Mouse (Mus musculus) liver, embryonic 14.5 days (tissue): Measurements from ENCODE around the gene Btbd10. TPM values are rescaled to one million over a fixed set of nuclear protein-coding genes. Genes with fewer than 3 reads are reported as not detected.

Source experiments
- ATAC-seq: fragments of 200-750 bp; cut with Nextera tagmentation; 2 replicates; pipeline ENCODE4 v1.8.0; 2017; ENCODE audit warnings: moderate number of reproducible peaks, mild to moderate bottlenecking, moderate library complexity; ENCODE audit not compliant: insufficient read depth
- DNase-seq, 3 experiments: peaks; one replicate each; pipeline ENCODE4 v3.0.0-alpha.2; 2012 to 2013; ENCODE audit warnings: low read depth in 3 of 3, low spot score in 3 of 3
- H3K27ac ChIP-seq: fragments of 300-500 bp; sonication (generic); 2 replicates; pipeline ENCODE4 v1.5.1; 2014; ENCODE audit warnings: moderate library complexity, mild to moderate bottlenecking, control low read depth, inconsistent platforms
- H3K27me3 ChIP-seq: fragments of 300-500 bp; sonication (generic); 2 replicates; pipeline ENCODE4 v1.6.1; 2014; ENCODE audit warnings: mild to moderate bottlenecking, low read length, moderate library complexity; ENCODE audit not compliant: control insufficient read depth, insufficient read depth
- H3K36me3 ChIP-seq: fragments of 300-500 bp; sonication (generic); replicated peaks from 2 replicates; pipeline ENCODE4 v1.6.1; 2014; ENCODE audit warnings: low read depth; ENCODE audit not compliant: control insufficient read depth, insufficient read depth
- H3K4me1 ChIP-seq, 2 experiments: fragments of 200-500 bp in 1 of 2; fragments of 300-500 bp in 1 of 2; sonication (generic) in 1 of 2; replicated peaks; 2 replicates each; pipeline ENCODE4 v1.6.1; 2012 to 2014; ENCODE audit warnings: antibody characterized with exemption in 1 of 2, inconsistent platforms in 1 of 2, low read length in 1 of 2; ENCODE audit not compliant: control insufficient read depth in 2 of 2, insufficient read depth in 2 of 2
- H3K4me2 ChIP-seq: fragments of 300-500 bp; sonication (generic); 2 replicates; pipeline ENCODE4 v1.6.1; 2014; ENCODE audit warnings: low read depth, mild to moderate bottlenecking, control low read depth, moderate library complexity
- H3K4me3 ChIP-seq, 2 experiments: fragments of 200-500 bp in 1 of 2; fragments of 300-500 bp in 1 of 2; sonication (generic) in 1 of 2; 2 replicates each; pipeline ENCODE4 v1.5.1; 2012 to 2014; ENCODE audit warnings: low read depth in 2 of 2, low read length in 2 of 2, mild to moderate bottlenecking in 2 of 2, control low read depth in 1 of 2, inconsistent platforms in 1 of 2, moderate library complexity in 1 of 2; ENCODE audit not compliant: insufficient read depth in 1 of 2
- H3K9ac ChIP-seq: fragments of 300-500 bp; sonication (generic); replicated peaks from 2 replicates; pipeline ENCODE4 v1.6.1; 2014; ENCODE audit warnings: mild to moderate bottlenecking, control low read depth, moderate library complexity
- H3K9me3 ChIP-seq: fragments of 300-500 bp; sonication (generic); 2 replicates; pipeline ENCODE4 v1.6.1; 2016; ENCODE audit warnings: low read length, mixed read lengths; ENCODE audit not compliant: control insufficient read depth
- CTCF ChIP-seq: IDR thresholded peaks from 2 replicates; pipeline ENCODE4 v1.5.1; 2016; ENCODE audit warnings: antibody characterized with exemption, low read depth, control low read depth
- EP300 ChIP-seq: IDR thresholded peaks from 2 replicates; pipeline ENCODE4 v1.6.1; 2016; ENCODE audit warnings: antibody characterized with exemption, low read depth
- WGBS: fragments of 180-500 bp; shearing (Covaris S2); extraction: QIAGEN DNeasy Blood & Tissue Kit; methylation state at CpG from one replicate; pipeline ENCODE4 v1.1.7; 2014; ENCODE audit not compliant: insufficient replicate concordance; 5-methylcytosine and 5-hydroxymethylcytosine counted together
- polyA plus RNA-seq, 2 experiments: library from polyadenylated mRNA; depleted of rRNA in 1 of 2; stranded (reverse) in 1 of 2; unstranded in 1 of 2; fragments of >200 nt; fragmentation: Nextera tagmentation in 1 of 2; extraction: Ambion mirVana in 1 of 2; gene quantifications; 2 replicates each; pipeline versions ENCODE4 v1.2.1 to v1.2.3; 2012 to 2014

Gene Btbd10
- polyA plus RNA-seq, 2 experiments, result 5.1 to 8.1 TPM

GRCm38 (mm10) chr7:113396661-113397060 lies 27.5 kb upstream of the Btbd10 start:
- Histone ChIP-seq H3K27me3 (no peaks in the 10 kb centered on the region), H3K9ac (no peak overlapping the region), H3K4me1 (peaks cover 0 to 4% of the 10 kb centered on the region in 2 experiments; a peak in 2 of 4 replicates), H3K36me3 (no peaks in the 10 kb centered on the region), H3K27ac (no peak overlapping the region), H3K4me2 (no peak overlapping the region), H3K4me3 (no peak overlapping the region), H3K9me3 (no peaks in the 10 kb centered on the region)
- DNase-seq (no peak), ATAC-seq (no peak)
- WGBS, result 59% methylated on average over 4 of the region's 4 CpGs
- no peak for TF ChIP-seq CTCF
- no peak for TF ChIP-seq EP300

- no peaks in the 10 kb centered on the region for H3K36me3 ChIP-seq
- H3K9me3 ChIP-seq, result no peaks in the 10 kb centered on the region
- no peak overlapping the region for H3K9ac ChIP-seq
- no peak for DNase-seq
- TF ChIP-seq EP300 (no peak), CTCF (no peak)
- WGBS, result 53% methylated on average over 2 of the region's 2 CpGs
- no peaks in the 10 kb centered on the region for H3K27me3 ChIP-seq
- H3K4me3 ChIP-seq, result no peak overlapping the region
- no peak overlapping the region for H3K27ac ChIP-seq
- no peak overlapping the region for H3K4me2 ChIP-seq
- peaks cover 0 to 4% of the 10 kb centered on the region in 2 experiments; a peak in 2 of 4 replicates for H3K4me1 ChIP-seq
- peak; percentile 43; the same call in 1 of the 2 replicates for ATAC-seq
Observed at GRCm38 (mm10) chr7:113391619-113392018, 22.4 kb upstream of the Btbd10 start.

- peaks cover 0 to 4% of the 10 kb centered on the region in 2 experiments; a peak in 2 of 4 replicates for H3K4me1 ChIP-seq
- H3K9me3 ChIP-seq, result no peaks in the 10 kb centered on the region
- WGBS, result 62% methylated on average over 2 of the region's 2 CpGs
- H3K27me3 ChIP-seq, result no peaks in the 10 kb centered on the region
- DNase-seq (no peak), ATAC-seq (no peak)
- TF ChIP-seq EP300, result no peak
- TF ChIP-seq CTCF, result no peak
- no peak within 1 kb of the TSS for H3K4me2 ChIP-seq
- H3K27ac ChIP-seq, result no peak within 1 kb of the TSS
- no peak within 1 kb of the TSS for H3K4me3 ChIP-seq
- no peak within 1 kb of the TSS for H3K9ac ChIP-seq
- H3K36me3 ChIP-seq, result no peaks in the 10 kb centered on the region
Observed at GRCm38 (mm10) chr7:113388470-113388869, 19.3 kb upstream of the Btbd10 start, which contains the start of gene Pth. Gene Pth (minus strand): TSS chr7:113388570.

GRCm38 (mm10) chr7:113377875-113378658 lies 8.9 kb upstream of the Btbd10 start:
- no peaks in the 10 kb centered on the region for H3K36me3 ChIP-seq
- TF ChIP-seq CTCF, result peak; percentile 87
- no peak for TF ChIP-seq EP300
- peaks cover 0 to 3% of the 10 kb centered on the region in 2 experiments; a peak in 2 of 4 replicates for H3K4me1 ChIP-seq
- ATAC-seq, result peak; percentile 90
- H3K9ac ChIP-seq, result no peak overlapping the region
- no peaks in the 10 kb centered on the region; the same call in 1 of the 2 replicates for H3K27me3 ChIP-seq
- no peak overlapping the region for H3K4me2 ChIP-seq
- no peak overlapping the region for H3K27ac ChIP-seq
- no peaks in the 10 kb centered on the region for H3K9me3 ChIP-seq
- WGBS, result 18% methylated on average over 7 of the region's 7 CpGs
- DNase-seq, result peak; percentile 68 to 81 (median 73)
- H3K4me3 ChIP-seq, result no peak overlapping the region

- DNase-seq (no peak), ATAC-seq (no peak)
- no peak overlapping the region for H3K4me2 ChIP-seq
- H3K9me3 ChIP-seq, result no peaks in the 10 kb centered on the region
- peaks cover 9 to 10% of the 10 kb centered on the region in 2 experiments for H3K4me1 ChIP-seq
- no peak overlapping the region for H3K9ac ChIP-seq
- no peaks in the 10 kb centered on the region for H3K27me3 ChIP-seq
- H3K36me3 ChIP-seq, result no peaks in the 10 kb centered on the region
- H3K27ac ChIP-seq, result no peak overlapping the region
- no peak overlapping the region for H3K4me3 ChIP-seq
- TF ChIP-seq CTCF, result no peak
- TF ChIP-seq EP300, result no peak
- 71% methylated on average over 1 of the region's 1 CpGs for WGBS
Observed at GRCm38 (mm10) chr7:113372682-113373081, 3.5 kb upstream of the Btbd10 start.
